Mouse (Mus musculus): ENCODE measurements around the gene Hnrnpab.

Gene Hnrnpab

GRCm38 (mm10) chr11:51606447-51607095 is at the start of gene Hnrnpab:
Gene Hnrnpab, minus strand, starts transcription at chr11:51606847.
- peak; percentile 100 for DNase-seq

GRCm38 (mm10) chr11:51654891-51655290 is 48.2 kb upstream of the Hnrnpab start:
- DNase-seq, result no peak

- DNase-seq, result no peak
Measured at GRCm38 (mm10) chr11:51653736-51654135, 47.1 kb upstream of the Hnrnpab start.

GRCm38 (mm10) chr11:51652889-51653418 is 46.3 kb upstream of the Hnrnpab start:
- DNase-seq, result no peak

GRCm38 (mm10) chr11:51650691-51651515 is 44.3 kb upstream of the Hnrnpab start, which contains the start of the genes N4bp3 and D930048N14Rik:
Gene N4bp3, minus strand, starts transcription at chr11:51650842.
Gene D930048N14Rik, plus strand, starts transcription at chr11:51650954.
- peak; percentile 98 for DNase-seq

- peak; percentile 96 for DNase-seq
Measured at GRCm38 (mm10) chr11:51650261-51650660, 43.6 kb upstream of the Hnrnpab start.

GRCm38 (mm10) chr11:51649889-51650199 is 43.2 kb upstream of the Hnrnpab start:
- peak; percentile 94 for DNase-seq

GRCm38 (mm10) chr11:51649111-51649888 is 42.7 kb upstream of the Hnrnpab start:
- peak; percentile 93 for DNase-seq

- DNase-seq, result peak; percentile 94
Measured at GRCm38 (mm10) chr11:51648566-51648965, 41.9 kb upstream of the Hnrnpab start.

GRCm38 (mm10) chr11:51646751-51647667 is 40.4 kb upstream of the Hnrnpab start:
- peak; percentile 99 for DNase-seq

GRCm38 (mm10) chr11:51646245-51646644 is 39.6 kb upstream of the Hnrnpab start:
- peak; percentile 93 for DNase-seq

- no peak for DNase-seq
Measured at GRCm38 (mm10) chr11:51645293-51645692, 38.6 kb upstream of the Hnrnpab start.

- DNase-seq, result no peak
Measured at GRCm38 (mm10) chr11:51644217-51644616, 37.6 kb upstream of the Hnrnpab start.

- DNase-seq, result no peak
Measured at GRCm38 (mm10) chr11:51643761-51644160, 37.1 kb upstream of the Hnrnpab start.

- no peak for DNase-seq
Measured at GRCm38 (mm10) chr11:51643202-51643601, 36.6 kb upstream of the Hnrnpab start.

GRCm38 (mm10) chr11:51640748-51641147 is 34.1 kb upstream of the Hnrnpab start:
- DNase-seq, result peak; percentile 92

- DNase-seq, result no peak
Measured at GRCm38 (mm10) chr11:51638497-51638896, 31.9 kb upstream of the Hnrnpab start.

GRCm38 (mm10) chr11:51637971-51638414 is 31.3 kb upstream of the Hnrnpab start:
- DNase-seq, result peak; percentile 97

GRCm38 (mm10) chr11:51636323-51636684 is 29.7 kb upstream of the Hnrnpab start:
- peak; percentile 95 for DNase-seq

- DNase-seq, result peak; percentile 99
Measured at GRCm38 (mm10) chr11:51635525-51636322, 29.1 kb upstream of the Hnrnpab start, which contains the start of gene Rmnd5b. Gene Rmnd5b, minus strand, starts transcription at chr11:51635896.

GRCm38 (mm10) chr11:51635127-51635524 is 28.5 kb upstream of the Hnrnpab start:
- no peak for DNase-seq

All from heart, adult 11 months (tissue).